ENCODE assay signal across 8 mouse cellular contexts in genomic region chr2:9881611-9882023, GRCm38 (mm10). TPM values are rescaled to one million over a fixed set of nuclear protein-coding genes. Genes with fewer than 3 reads are reported as not detected.
DNase-seq lines count a peak whose midpoint lies in the region; ATAC-seq and TF ChIP-seq lines count a peak whose summit lies in the region.

No protein-coding gene starts in this region.

- H3K4me1 ChIP-seq in forebrain, embryonic 16.5 days (replicated peaks; ENCODE audit: control insufficient read depth, insufficient read depth, low read length), result peaks cover 36% of the 10 kb centered on the region
- H3K4me1 ChIP-seq in liver, postnatal 0 days (ENCODE audit: insufficient read depth), result peaks cover 40% of the 10 kb centered on the region

- H3K9ac ChIP-seq in forebrain, embryonic 16.5 days (replicated peaks; ENCODE audit: low read depth, low read length), result no peak overlapping the region
- H3K9ac ChIP-seq in liver, postnatal 0 days (replicated peaks), result no peak overlapping the region

- no peaks in the 10 kb centered on the region for H3K9me3 ChIP-seq in forebrain, embryonic 16.5 days (ENCODE audit: control insufficient read depth, low read length)
- H3K9me3 ChIP-seq in liver, postnatal 0 days (ENCODE audit: low read length), result no peaks in the 10 kb centered on the region

- H3K4me3 ChIP-seq in forebrain, embryonic 16.5 days (replicated peaks; ENCODE audit: low read length), result 0 out of 2 replicates have a peak overlapping the region, but pooled peaks have one; percentile 10
- H3K4me3 ChIP-seq in liver, postnatal 0 days (ENCODE audit: low read depth, low read length), result peak overlapping the region; percentile 34

- H3K27me3 ChIP-seq in forebrain, embryonic 16.5 days (replicated peaks; ENCODE audit: control insufficient read depth, insufficient read depth, low read length), result peaks cover 53% of the 10 kb centered on the region
- peaks cover 96% of the 10 kb centered on the region for H3K27me3 ChIP-seq in liver, postnatal 0 days (ENCODE audit: insufficient read depth, low read length)

- TF ChIP-seq EP300 in liver, postnatal 0 days (IDR thresholded peaks at IDR 0.05; ENCODE audit: low read depth), result no peak

- DNase-seq in CD4-positive, CD25-positive, alpha-beta regulatory T cell, adult 2 months (ENCODE audit: low read depth, low spot score), result peak; percentile 66
- peak; percentile 80 for DNase-seq in 3134 (ENCODE audit: extremely low read depth, insufficient read length, low spot score)
- no peak for DNase-seq in liver, postnatal 0 days
- DNase-seq in ovary, postnatal 14 days (ENCODE audit: low spot score), result no peak
- DNase-seq in cerebellum, adult 11-12 months, result no peak
- DNase-seq in left cerebral cortex, adult 9 months (ENCODE audit: low spot score in 2 of 2), result no peak

- ATAC-seq in CD4-positive, CD25-positive, alpha-beta regulatory T cell, adult 4 months, result no peak
- ATAC-seq in forebrain, embryonic 16.5 days, result no peak
- no peak for ATAC-seq in liver, postnatal 0 days

- no peaks in the 10 kb centered on the region for H3K36me3 ChIP-seq in forebrain, embryonic 16.5 days (ENCODE audit: control insufficient read depth, insufficient read depth)
- no peaks in the 10 kb centered on the region for H3K36me3 ChIP-seq in liver, postnatal 0 days (replicated peaks; ENCODE audit: insufficient read depth, low read length)

- 1% methylated on average over 13 of the region's 13 CpGs for WGBS in forebrain, embryonic 16.5 days
- WGBS in liver, postnatal 0 days (ENCODE audit: insufficient replicate concordance), result 10% methylated on average over 13 of the region's 13 CpGs

- no peak for TF ChIP-seq CTCF in liver, postnatal 0 days (IDR thresholded peaks at IDR 0.05; ENCODE audit: low read depth)

- no peak overlapping the region for H3K27ac ChIP-seq in forebrain, embryonic 16.5 days (ENCODE audit: low read length)
- no peak overlapping the region for H3K27ac ChIP-seq in liver, postnatal 0 days (ENCODE audit: low read depth)

- no peak overlapping the region for H3K4me2 ChIP-seq in forebrain, embryonic 16.5 days (ENCODE audit: low read length)
- H3K4me2 ChIP-seq in liver, postnatal 0 days (ENCODE audit: low read depth, low read length), result peak overlapping the region; percentile 97

RNA-seq across cellular contexts. Expression of gene 4930412O13Rik, which starts 0.6 kb away (rescaled TPM):
- polyA plus RNA-seq in CD4-positive, CD25-positive, alpha-beta regulatory T cell, adult 4 months (2017; shearing (Covaris generic)), result 1 to 10 TPM in 1 of 2 experiments, under 1 TPM in 1; 0.66 to 1.9 TPM
- not detected in 2 replicates for polyA plus RNA-seq in forebrain, embryonic 16.5 days (2015; fragmentation: Nextera tagmentation; extraction: Ambion mirVana)
- polyA plus RNA-seq in liver, postnatal 0 days (2015; fragmentation: Nextera tagmentation; extraction: Ambion mirVana), result not detected in 2 replicates

RNA-seq across cellular contexts. Expression of gene 9230102O04Rik, which starts 7.7 kb away (rescaled TPM):
- polyA plus RNA-seq in CD4-positive, CD25-positive, alpha-beta regulatory T cell, adult 4 months (2017; shearing (Covaris generic)), result under 1 TPM in 1 of 2 experiments, not detected in 1; 0.81 TPM
- polyA plus RNA-seq in forebrain, embryonic 16.5 days (2015; fragmentation: Nextera tagmentation; extraction: Ambion mirVana), result not detected in 2 replicates
- polyA plus RNA-seq in liver, postnatal 0 days (2015; fragmentation: Nextera tagmentation; extraction: Ambion mirVana), result not detected in 2 replicates

RNA-seq across cellular contexts. Expression of gene Gata3, which starts 8.2 kb away (rescaled TPM):
- 100 to 1,000 TPM; 136 to 163 TPM for polyA plus RNA-seq in CD4-positive, CD25-positive, alpha-beta regulatory T cell, adult 4 months (2017; shearing (Covaris generic))
- 0.42 and 2.2 TPM in 2 replicates for polyA plus RNA-seq in forebrain, embryonic 16.5 days (2015; fragmentation: Nextera tagmentation; extraction: Ambion mirVana)
- 1.1 and 1.3 TPM in 2 replicates for polyA plus RNA-seq in liver, postnatal 0 days (2015; fragmentation: Nextera tagmentation; extraction: Ambion mirVana)

Comparison
In these comparisons a context has a peak if more than half of its experiments do, and no peak if none do; other contexts are left out.
1. DNase-seq: peak in CD4-positive, CD25-positive, alpha-beta regulatory T cell, adult 2 months (single experiment) and 3134 (single experiment); none in liver, postnatal 0 days (single experiment), ovary, postnatal 14 days (single experiment), cerebellum, adult 11-12 months (single experiment) and left cerebral cortex, adult 9 months (0 of 2).
2. RNA of gene Gata3, which starts 8.2 kb away (polyA plus RNA-seq): 136 to 163 TPM in CD4-positive, CD25-positive, alpha-beta regulatory T cell, adult 4 months; 1.1 to 1.3 TPM in liver, postnatal 0 days and 0.42 to 2.2 TPM in forebrain, embryonic 16.5 days; every median in the first group is over 10 times any median in the second.